Mouse (Mus musculus): ENCODE measurements around the gene Cox6a1. TPM values are rescaled to one million over a fixed set of nuclear protein-coding genes. Genes with fewer than 3 reads are reported as not detected.

Cox6a1 gene
- 747 and 780 TPM in 2 replicates for polyA plus RNA-seq (2012; rRNA removed)
- polyA plus RNA-seq (2014; fragmentation: Nextera tagmentation; extraction: Ambion mirVana): 731 and 761 TPM in 2 replicates

- Histone ChIP-seq H3K4me2 (ENCODE audit: low read depth) (peak within 1 kb of the TSS; percentile 86), H3K4me3 (ENCODE audit: insufficient read depth in 1 of 2, low read depth in 2 of 2, low read length in 2 of 2) (peak within 1 kb of the TSS; percentile 82 to 94), H3K36me3 (replicated peaks; ENCODE audit: control insufficient read depth, insufficient read depth, low read depth) (peaks cover 28% of the 10 kb centered on the region), H3K27ac (peak within 1 kb of the TSS; percentile 47), H3K9me3 (ENCODE audit: control insufficient read depth, low read length) (no peaks in the 10 kb centered on the region), H3K27me3 (ENCODE audit: control insufficient read depth, insufficient read depth, low read length) (no peaks in the 10 kb centered on the region), H3K9ac (replicated peaks) (peak within 1 kb of the TSS; percentile 80), H3K4me1 (replicated peaks; ENCODE audit: control insufficient read depth in 2 of 2, insufficient read depth in 2 of 2, low read length in 1 of 2) (peaks cover 5 to 11% of the 10 kb centered on the region in 2 experiments)
- TF ChIP-seq EP300 (IDR thresholded peaks at IDR 0.05; ENCODE audit: low read depth) (no peak), CTCF (IDR thresholded peaks at IDR 0.05; ENCODE audit: low read depth) (peak; percentile 56)
- DNase-seq (ENCODE audit: low read depth in 3 of 3, low spot score in 3 of 3): peak; percentile 95 to 97 (median 96)
- WGBS (ENCODE audit: insufficient replicate concordance): under 1% methylated on average over 71 of the region's 74 CpGs
- ATAC-seq (ENCODE audit: insufficient read depth): peak; percentile 88
Observed at GRCm38 (mm10) chr5:115348546-115349224, at the start of gene Cox6a1. Gene Cox6a1, minus strand, starts transcription at chr5:115348981.

GRCm38 (mm10) chr5:115397839-115398780, 49.3 kb upstream of the Cox6a1 start:
- H3K9ac ChIP-seq (replicated peaks): no peak overlapping the region
- ATAC-seq (ENCODE audit: insufficient read depth) (no peak), DNase-seq (ENCODE audit: low read depth in 3 of 3, low spot score in 3 of 3) (no peak)
- 6% methylated on average over 47 of the region's 48 CpGs for WGBS (ENCODE audit: insufficient replicate concordance)
- H3K27ac ChIP-seq: no peak overlapping the region
- H3K4me2 ChIP-seq (ENCODE audit: low read depth): peak overlapping the region; percentile 53
- peaks cover 29% of the 10 kb centered on the region for H3K27me3 ChIP-seq (ENCODE audit: control insufficient read depth, insufficient read depth, low read length)
- H3K9me3 ChIP-seq (ENCODE audit: control insufficient read depth, low read length): no peaks in the 10 kb centered on the region
- H3K4me1 ChIP-seq (replicated peaks; ENCODE audit: control insufficient read depth in 2 of 2, insufficient read depth in 2 of 2, low read length in 1 of 2): no peaks in the 10 kb centered on the region
- H3K36me3 ChIP-seq (replicated peaks; ENCODE audit: control insufficient read depth, insufficient read depth, low read depth): no peaks in the 10 kb centered on the region
- no peak for TF ChIP-seq CTCF (IDR thresholded peaks at IDR 0.05; ENCODE audit: low read depth)
- TF ChIP-seq EP300 (IDR thresholded peaks at IDR 0.05; ENCODE audit: low read depth): no peak
- 0 out of 4 replicates have a peak overlapping the region, but pooled peaks of 1 of the 2 experiments have one; percentile 14 for H3K4me3 ChIP-seq (ENCODE audit: insufficient read depth in 1 of 2, low read depth in 2 of 2, low read length in 2 of 2)

GRCm38 (mm10) chr5:115396654-115397053, 47.9 kb upstream of the Cox6a1 start:
- no peak for ATAC-seq (ENCODE audit: insufficient read depth)
- peaks cover 28% of the 10 kb centered on the region for H3K27me3 ChIP-seq (ENCODE audit: control insufficient read depth, insufficient read depth, low read length)
- H3K4me1 ChIP-seq (replicated peaks; ENCODE audit: control insufficient read depth in 2 of 2, insufficient read depth in 2 of 2, low read length in 1 of 2): no peaks in the 10 kb centered on the region
- DNase-seq (ENCODE audit: low read depth in 3 of 3, low spot score in 3 of 3): no peak
- no peak overlapping the region for H3K9ac ChIP-seq (replicated peaks)
- H3K9me3 ChIP-seq (ENCODE audit: control insufficient read depth, low read length): no peaks in the 10 kb centered on the region
- TF ChIP-seq EP300 (IDR thresholded peaks at IDR 0.05; ENCODE audit: low read depth) (no peak), CTCF (IDR thresholded peaks at IDR 0.05; ENCODE audit: low read depth) (no peak)
- H3K27ac ChIP-seq: no peak overlapping the region
- H3K4me3 ChIP-seq (ENCODE audit: insufficient read depth in 1 of 2, low read depth in 2 of 2, low read length in 2 of 2): no peak overlapping the region
- H3K36me3 ChIP-seq (replicated peaks; ENCODE audit: control insufficient read depth, insufficient read depth, low read depth): no peaks in the 10 kb centered on the region
- WGBS (ENCODE audit: insufficient replicate concordance): 48% methylated on average over 11 of the region's 11 CpGs
- H3K4me2 ChIP-seq (ENCODE audit: low read depth): no peak overlapping the region

- Histone ChIP-seq H3K4me1 (replicated peaks; ENCODE audit: control insufficient read depth in 2 of 2, insufficient read depth in 2 of 2, low read length in 1 of 2) (no peaks in the 10 kb centered on the region), H3K27ac (no peak overlapping the region), H3K36me3 (replicated peaks; ENCODE audit: control insufficient read depth, insufficient read depth, low read depth) (no peaks in the 10 kb centered on the region), H3K9me3 (ENCODE audit: control insufficient read depth, low read length) (no peaks in the 10 kb centered on the region), H3K4me2 (ENCODE audit: low read depth) (no peak overlapping the region), H3K27me3 (ENCODE audit: control insufficient read depth, insufficient read depth, low read length) (peaks cover 28% of the 10 kb centered on the region), H3K9ac (replicated peaks) (no peak overlapping the region), H3K4me3 (ENCODE audit: insufficient read depth in 1 of 2, low read depth in 2 of 2, low read length in 2 of 2) (no peak overlapping the region)
- ATAC-seq (ENCODE audit: insufficient read depth): no peak
- WGBS (ENCODE audit: insufficient replicate concordance): 15% methylated on average over 10 of the region's 10 CpGs
- TF ChIP-seq CTCF (IDR thresholded peaks at IDR 0.05; ENCODE audit: low read depth) (no peak), EP300 (IDR thresholded peaks at IDR 0.05; ENCODE audit: low read depth) (no peak)
- DNase-seq (ENCODE audit: low read depth in 3 of 3, low spot score in 3 of 3): no peak
Observed at GRCm38 (mm10) chr5:115394836-115395235, 46.1 kb upstream of the Cox6a1 start.

- WGBS (ENCODE audit: insufficient replicate concordance): 8% methylated on average over 8 of the region's 8 CpGs
- H3K27ac ChIP-seq: no peak overlapping the region
- H3K4me3 ChIP-seq (ENCODE audit: insufficient read depth in 1 of 2, low read depth in 2 of 2, low read length in 2 of 2): no peak overlapping the region
- no peak overlapping the region for H3K4me2 ChIP-seq (ENCODE audit: low read depth)
- no peaks in the 10 kb centered on the region for H3K9me3 ChIP-seq (ENCODE audit: control insufficient read depth, low read length)
- peaks cover 28% of the 10 kb centered on the region for H3K27me3 ChIP-seq (ENCODE audit: control insufficient read depth, insufficient read depth, low read length)
- no peak for DNase-seq (ENCODE audit: low read depth in 3 of 3, low spot score in 3 of 3)
- ATAC-seq (ENCODE audit: insufficient read depth): no peak
- no peaks in the 10 kb centered on the region for H3K4me1 ChIP-seq (replicated peaks; ENCODE audit: control insufficient read depth in 2 of 2, insufficient read depth in 2 of 2, low read length in 1 of 2)
- TF ChIP-seq EP300 (IDR thresholded peaks at IDR 0.05; ENCODE audit: low read depth) (no peak), CTCF (IDR thresholded peaks at IDR 0.05; ENCODE audit: low read depth) (no peak)
- H3K9ac ChIP-seq (replicated peaks): no peak overlapping the region
- H3K36me3 ChIP-seq (replicated peaks; ENCODE audit: control insufficient read depth, insufficient read depth, low read depth): no peaks in the 10 kb centered on the region
Observed at GRCm38 (mm10) chr5:115394223-115394622, 45.4 kb upstream of the Cox6a1 start.

All from liver, embryonic 14.5 days (tissue).